Mouse (Mus musculus) ES-E14 (cell line): ENCODE results near the gene Glrb. TPM values are rescaled to one million over a fixed set of nuclear protein-coding genes. Genes with fewer than 3 reads are reported as not detected.

Source experiments
- DNase-seq: peaks from one replicate; pipeline ENCODE4 v3.0.0-alpha.2; 2013; ENCODE audit warnings: low read depth, low spot score
- H3K27ac ChIP-seq: 2 replicates; pipeline ENCODE4 v1.5.1; 2012; ENCODE audit warnings: low read depth, mild to moderate bottlenecking, low read length, moderate library complexity, mixed read lengths; ENCODE audit not compliant: poor library complexity, insufficient read depth, severe bottlenecking
- H3K36me3 ChIP-seq: 2 replicates; pipeline ENCODE4 v1.6.1; 2012; ENCODE audit warnings: mild to moderate bottlenecking, low read length, moderate library complexity, mixed read lengths; ENCODE audit not compliant: control insufficient read depth, poor library complexity, insufficient read depth, severe bottlenecking
- H3K4me1 ChIP-seq, 2 experiments: fragments of 150-350 bp in 1 of 2; sonication (generic) in 1 of 2; 2 replicates each; pipeline ENCODE4 v1.6.1; 2012; ENCODE audit warnings: low read length in 2 of 2, mild to moderate bottlenecking in 1 of 2, mixed read lengths in 1 of 2; ENCODE audit not compliant: control insufficient read depth in 2 of 2, insufficient read depth in 2 of 2, poor library complexity in 1 of 2
- H3K4me3 ChIP-seq, 2 experiments: fragments of 150-350 bp in 1 of 2; sonication (generic) in 1 of 2; 2 replicates each; pipeline ENCODE4 v1.5.1; 2012; ENCODE audit warnings: low read length in 2 of 2, low read depth in 1 of 2, mild to moderate bottlenecking in 1 of 2, mixed read lengths in 1 of 2; ENCODE audit not compliant: insufficient read depth in 1 of 2, poor library complexity in 1 of 2, severe bottlenecking in 1 of 2
- H3K9ac ChIP-seq: 2 replicates; pipeline ENCODE4 v1.6.1; 2012; ENCODE audit warnings: low read depth, mild to moderate bottlenecking, low read length, mixed read lengths; ENCODE audit not compliant: poor library complexity, insufficient read depth, severe bottlenecking
- H3K9me3 ChIP-seq: fragments of 150-350 bp; sonication (generic); 2 replicates; pipeline ENCODE4 v1.6.1; 2012; ENCODE audit warnings: low read depth, mild to moderate bottlenecking, low read length; ENCODE audit not compliant: control insufficient read depth, insufficient read depth
- CHD2 ChIP-seq: IDR thresholded peaks from 2 replicates; pipeline ENCODE4 v1.6.1; 2014; ENCODE audit warnings: mild to moderate bottlenecking, low read depth, low read length, inconsistent platforms
- HCFC1 ChIP-seq: IDR thresholded peaks from 2 replicates; pipeline ENCODE4 v1.6.1; 2012; ENCODE audit warnings: low read length, inconsistent platforms, borderline replicate concordance; ENCODE audit not compliant: insufficient read depth
- MAFK ChIP-seq: IDR thresholded peaks from 2 replicates; pipeline ENCODE4 v1.6.1; 2014; ENCODE audit warnings: mild to moderate bottlenecking, low read depth, low read length, inconsistent platforms; ENCODE audit not compliant: insufficient read depth
- ZC3H11A ChIP-seq: IDR thresholded peaks from 2 replicates; pipeline ENCODE4 v1.6.1; 2012; ENCODE audit warnings: low read depth, mild to moderate bottlenecking, inconsistent platforms, low read length, borderline replicate concordance
- ZNF384 ChIP-seq: IDR thresholded peaks from 2 replicates; pipeline ENCODE4 v1.6.1; 2012; ENCODE audit warnings: low read depth, low read length, inconsistent platforms
- in situ Hi-C, 2 experiments: fragments of 600-800 bp; cut with MboI; formaldehyde crosslinking; loops; one replicate each; pipeline ENCODE4 v1.15.1; 2025; ENCODE audit warnings: low sequenced_read_pairs in 2 of 2, inconsistent platforms in 1 of 2; ENCODE audit not compliant: unreplicated experiment in 2 of 2
- total RNA-seq: library from RNA; depleted of rRNA; stranded (reverse); fragments of 300-350 nt; gene quantifications from 2 replicates; pipeline ENCODE4 v1.2.3, GENCODE M21; 2012

Gene Glrb
- total RNA-seq, 1 experiment: 1.4 TPM

GRCm38 (mm10) chr3:80894745-80895480 is 18.5 kb downstream of the Glrb start:
- no peak overlapping the region for H3K27ac ChIP-seq
- in situ Hi-C loops: no loop called here
- H3K4me3 ChIP-seq: no peak overlapping the region
- H3K36me3 ChIP-seq: no peaks in the 10 kb centered on the region
- no peaks in the 10 kb centered on the region for H3K4me1 ChIP-seq
- no peak for DNase-seq
- H3K9ac ChIP-seq: no peak overlapping the region
- TF ChIP-seq HCFC1 (no peak), MAFK (no peak), ZC3H11A (no peak), ZNF384 (no peak), CHD2 (no peak)
- H3K9me3 ChIP-seq: no peaks in the 10 kb centered on the region

GRCm38 (mm10) chr3:80894328-80894727 is 19.1 kb downstream of the Glrb start:
- TF ChIP-seq ZC3H11A (no peak), MAFK (no peak), ZNF384 (no peak), HCFC1 (no peak), CHD2 (no peak)
- H3K9ac ChIP-seq: no peak overlapping the region
- no peak for DNase-seq
- no peak overlapping the region for H3K27ac ChIP-seq
- in situ Hi-C loops: no loop called here
- no peaks in the 10 kb centered on the region for H3K9me3 ChIP-seq
- no peaks in the 10 kb centered on the region for H3K4me1 ChIP-seq
- H3K4me3 ChIP-seq: no peak overlapping the region
- H3K36me3 ChIP-seq: no peaks in the 10 kb centered on the region

- no peaks in the 10 kb centered on the region for H3K9me3 ChIP-seq
- H3K4me1 ChIP-seq: no peaks in the 10 kb centered on the region
- H3K36me3 ChIP-seq: no peaks in the 10 kb centered on the region
- no peak overlapping the region for H3K9ac ChIP-seq
- no peak for DNase-seq
- H3K27ac ChIP-seq: no peak overlapping the region
- TF ChIP-seq MAFK (no peak), CHD2 (no peak), ZNF384 (no peak), HCFC1 (no peak), ZC3H11A (no peak)
- in situ Hi-C loops: no loop called here
- no peak overlapping the region for H3K4me3 ChIP-seq
Observed at GRCm38 (mm10) chr3:80893055-80893690, 20.3 kb downstream of the Glrb start.

GRCm38 (mm10) chr3:80891087-80891486 is 22.4 kb downstream of the Glrb start:
- TF ChIP-seq HCFC1: no peak
- TF ChIP-seq ZC3H11A: no peak
- no peak for TF ChIP-seq MAFK
- no peak for TF ChIP-seq CHD2
- no peak for TF ChIP-seq ZNF384
- H3K9ac ChIP-seq: no peak overlapping the region
- no peak overlapping the region for H3K4me3 ChIP-seq
- H3K9me3 ChIP-seq: no peaks in the 10 kb centered on the region
- no peak for DNase-seq
- H3K27ac ChIP-seq: no peak overlapping the region
- no peaks in the 10 kb centered on the region for H3K4me1 ChIP-seq
- in situ Hi-C loops: no loop called here
- H3K36me3 ChIP-seq: no peaks in the 10 kb centered on the region
